Mouse (Mus musculus): Measurements from ENCODE around the gene Armh1.

- TF ChIP-seq CTCF (conservative IDR thresholded peaks at IDR 0.05; ENCODE audit: insufficient read depth, insufficient read length, low read depth, low read length) = no peak
- no peak for TF ChIP-seq POLR2A (IDR thresholded peaks at IDR 0.05; ENCODE audit: low read depth, low read length)
Measured at GRCm38 (mm10) chr4:117279253-117279642, 27.3 kb upstream of the Armh1 start.

Data from kidney, adult 2 months (tissue).